9 mouse cellular contexts compared by ENCODE assay signal in the genomic region with DNA sequence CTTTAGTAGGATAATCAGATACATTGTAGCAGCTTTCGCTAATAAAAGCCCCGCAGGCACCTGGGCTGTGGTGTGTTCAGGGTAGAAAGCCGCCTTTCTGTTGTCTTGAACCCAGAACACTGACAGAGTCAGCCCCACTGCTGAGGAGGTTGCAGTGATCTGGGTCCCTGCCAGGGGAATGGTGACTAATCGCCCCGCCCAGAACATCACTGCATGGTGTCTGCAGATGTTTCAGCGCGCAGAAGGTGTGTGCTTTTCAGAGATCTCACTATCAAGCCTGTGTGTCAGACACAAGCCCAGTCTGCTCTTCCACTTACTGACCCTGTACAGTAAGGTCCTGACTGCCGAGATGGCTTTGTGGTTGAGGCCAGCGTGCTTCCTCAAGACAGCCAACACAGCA.
A peak's percentile ranks its signal among the peaks of the same experiment; 100 is the strongest.
DNase-seq lines count a peak whose midpoint lies in the region; ATAC-seq lines count a peak whose summit lies in the region.
"Had no signal": no experiment of that assay in that cellular context is flagged by ENCODE, and none has a peak within 500 bp of the region (broad histone marks: within the 10 kb centered on the region; RNA-seq: fewer than 3 reads in every experiment).

No protein-coding gene starts in this region.

- no peaks in the 10 kb centered on the region for H3K9me3 ChIP-seq in heart, embryonic 15.5 days (replicated peaks)
- H3K9me3 ChIP-seq in heart, embryonic 12.5 days (replicated peaks): no peaks in the 10 kb centered on the region

- H3K36me3 ChIP-seq in heart, embryonic 15.5 days: no peaks in the 10 kb centered on the region
- peaks cover 8% of the 10 kb centered on the region; the same call in 1 of the 2 replicates for H3K36me3 ChIP-seq in heart, embryonic 12.5 days

- peak overlapping the region; percentile 20; the same call in 1 of the 2 replicates for H3K27ac ChIP-seq in heart, embryonic 15.5 days
- no peak overlapping the region for H3K27ac ChIP-seq in heart, embryonic 12.5 days (ENCODE audit: poor library complexity, severe bottlenecking)

- H3K27me3 ChIP-seq in heart, embryonic 15.5 days: no peaks in the 10 kb centered on the region
- H3K27me3 ChIP-seq in heart, embryonic 12.5 days (replicated peaks): no peaks in the 10 kb centered on the region

- no peak overlapping the region for H3K4me3 ChIP-seq in heart, embryonic 15.5 days
- no peak overlapping the region for H3K4me3 ChIP-seq in heart, embryonic 12.5 days

- no peak overlapping the region for H3K9ac ChIP-seq in heart, embryonic 15.5 days
- no peak overlapping the region for H3K9ac ChIP-seq in heart, embryonic 12.5 days
- H3K9ac ChIP-seq: lung, embryonic 14.5 days had no signal

- H3K4me2 ChIP-seq in heart, embryonic 15.5 days: no peak overlapping the region
- H3K4me2 ChIP-seq in heart, embryonic 12.5 days: no peak overlapping the region
- H3K4me2 ChIP-seq: lung, embryonic 14.5 days had no signal

- 72% methylated on average over 9 of the region's 9 CpGs for WGBS in heart, embryonic 15.5 days
- WGBS in heart, embryonic 12.5 days: 74% methylated on average over 9 of the region's 9 CpGs

- DNase-seq in 3134 (ENCODE audit: extremely low read depth, insufficient read length, low spot score): peak; percentile 45
- peak; percentile 28 for DNase-seq in ES-CJ7 (ENCODE audit: low read depth, low spot score)
- DNase-seq in cerebellum, postnatal 14 days: peak; percentile 47 to 53
- no peak for DNase-seq in spleen, postnatal 36 days (ENCODE audit: low spot score in 2 of 2)
- DNase-seq in urinary bladder, postnatal 10 days (ENCODE audit: low spot score): no peak

- ATAC-seq in heart, embryonic 15.5 days (replicated peaks; ENCODE audit: insufficient number of reproducible peaks, insufficient read depth, low FRiP score, low read depth): no peak
- ATAC-seq in heart, embryonic 12.5 days (ENCODE audit: insufficient number of reproducible peaks, low FRiP score): no peak; the same call in 1 of the 2 replicates
- ATAC-seq in granulocyte monocyte progenitor cell, adult 5-6 weeks (replicated peaks; ENCODE audit: poor library complexity, severe bottlenecking): no peak

- peaks cover 23% of the 10 kb centered on the region for H3K4me1 ChIP-seq in heart, embryonic 15.5 days (replicated peaks)
- peaks cover 34% of the 10 kb centered on the region for H3K4me1 ChIP-seq in heart, embryonic 12.5 days (replicated peaks)

Comparison
In these comparisons a context has a peak if more than half of its experiments do, and no peak if none do; other contexts are left out.
1. DNase-seq: peak in 3134 (single experiment), ES-CJ7 (single experiment) and cerebellum, postnatal 14 days (2 of 2); none in spleen, postnatal 36 days (0 of 2) and urinary bladder, postnatal 10 days (single experiment).